Mouse (Mus musculus): ENCODE data around the gene Smyd4. TPM values are rescaled to one million over a fixed set of nuclear protein-coding genes. Genes with fewer than 3 reads are reported as not detected.

The Smyd4 gene
- polyA plus RNA-seq, 1 experiment from 2014 or later = 13.4 TPM

DNA sequence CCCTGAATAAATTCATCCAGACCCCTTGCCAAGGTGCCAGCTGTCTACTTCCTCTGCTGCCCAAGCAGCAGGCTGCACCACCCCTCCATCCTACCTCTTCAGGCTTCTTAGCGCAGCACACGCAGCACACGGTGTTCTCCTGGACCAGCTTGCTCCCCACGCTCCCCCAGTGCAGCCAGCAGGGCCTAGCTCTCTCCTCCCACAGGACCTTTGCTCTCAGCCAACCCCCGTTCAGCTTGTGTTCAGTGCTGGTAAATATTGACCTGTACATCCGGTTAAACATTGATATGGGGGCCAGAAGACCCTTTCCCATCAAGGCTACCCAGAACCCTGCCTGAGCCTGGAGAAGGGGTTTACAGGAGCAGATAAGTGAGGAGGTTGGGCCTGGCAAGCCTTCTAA lies 91.1 kb downstream of the Smyd4 start, which contains the start of gene Serpinf2:
Gene Serpinf2, minus strand, starts transcription at position 229 of the 400 bp plus-strand sequence.
- Histone ChIP-seq H3K4me1 (replicated peaks) (0 out of 2 replicates have a peak, but pooled peaks cover 3% of the 10 kb centered on the region), H3K9ac (no peak within 1 kb of the TSS), H3K27ac (no peak within 1 kb of the TSS), H3K9me3 (replicated peaks) (no peaks in the 10 kb centered on the region), H3K4me3 (no peak within 1 kb of the TSS), H3K4me2 (no peak within 1 kb of the TSS), H3K36me3 (peaks cover 9% of the 10 kb centered on the region; the same call in 1 of the 2 replicates), H3K27me3 (no peaks in the 10 kb centered on the region)
- ATAC-seq (replicated peaks; ENCODE audit: insufficient number of reproducible peaks, insufficient read depth, low FRiP score, low read depth) = no peak
- WGBS = 87% methylated on average over 6 of the region's 6 CpGs

DNA sequence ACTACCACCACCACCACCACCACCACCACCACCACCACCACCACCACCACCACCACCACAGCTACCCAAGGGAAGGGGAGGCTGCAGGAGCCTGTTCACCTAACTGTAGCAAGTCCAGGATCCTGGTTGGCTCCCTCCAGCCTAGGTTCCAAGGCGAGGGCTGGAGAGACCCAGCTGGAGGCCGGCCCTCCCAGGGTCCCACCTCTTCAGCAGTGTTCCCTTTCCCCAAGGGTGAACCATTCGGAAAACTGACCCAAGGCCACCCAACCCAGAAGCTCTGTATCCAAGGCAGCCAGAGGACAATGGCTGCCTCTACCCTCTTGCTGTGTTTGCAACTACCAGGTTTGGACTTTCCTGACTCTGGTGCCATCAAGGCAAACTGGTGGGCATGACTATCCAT lies 91.7 kb downstream of the Smyd4 start:
- Histone ChIP-seq H3K4me2 (no peak overlapping the region), H3K4me1 (replicated peaks) (0 out of 2 replicates have a peak, but pooled peaks cover 3% of the 10 kb centered on the region), H3K27ac (no peak overlapping the region), H3K36me3 (peaks cover 9% of the 10 kb centered on the region; the same call in 1 of the 2 replicates), H3K9me3 (replicated peaks) (no peaks in the 10 kb centered on the region), H3K4me3 (no peak overlapping the region), H3K27me3 (no peaks in the 10 kb centered on the region), H3K9ac (no peak overlapping the region)
- ATAC-seq (replicated peaks; ENCODE audit: insufficient number of reproducible peaks, insufficient read depth, low FRiP score, low read depth) = no peak
- 87% methylated on average over 3 of the region's 3 CpGs for WGBS

DNA sequence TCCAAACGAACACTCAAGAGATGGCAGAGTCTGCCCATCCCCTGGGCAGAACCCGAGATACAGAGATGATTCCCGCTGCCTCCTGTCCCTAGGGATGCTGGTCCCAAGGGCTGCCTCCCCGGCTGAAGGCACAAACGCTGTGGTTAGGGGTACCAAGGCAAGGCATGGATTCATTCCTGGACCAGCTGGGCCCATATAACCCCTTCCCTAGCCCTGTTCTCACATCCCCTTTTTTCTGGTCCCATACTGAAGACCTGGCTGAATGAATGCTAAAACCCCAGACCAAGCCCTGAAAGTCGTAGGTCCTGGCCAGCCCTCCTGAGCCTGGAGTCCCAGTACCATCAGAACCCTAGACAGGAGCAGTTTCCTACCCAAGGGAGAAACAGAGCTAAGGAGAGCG lies 92.8 kb downstream of the Smyd4 start:
- H3K4me3 ChIP-seq = no peak overlapping the region
- WGBS = 82% methylated on average over 7 of the region's 7 CpGs
- H3K27ac ChIP-seq = no peak overlapping the region
- no peak overlapping the region for H3K9ac ChIP-seq
- ATAC-seq (replicated peaks; ENCODE audit: insufficient number of reproducible peaks, insufficient read depth, low FRiP score, low read depth) = no peak
- H3K9me3 ChIP-seq (replicated peaks) = no peaks in the 10 kb centered on the region
- no peak overlapping the region for H3K4me2 ChIP-seq
- H3K36me3 ChIP-seq = peaks cover 9% of the 10 kb centered on the region; the same call in 1 of the 2 replicates
- no peaks in the 10 kb centered on the region for H3K27me3 ChIP-seq
- H3K4me1 ChIP-seq (replicated peaks) = 0 out of 2 replicates have a peak, but pooled peaks cover 3% of the 10 kb centered on the region

DNA sequence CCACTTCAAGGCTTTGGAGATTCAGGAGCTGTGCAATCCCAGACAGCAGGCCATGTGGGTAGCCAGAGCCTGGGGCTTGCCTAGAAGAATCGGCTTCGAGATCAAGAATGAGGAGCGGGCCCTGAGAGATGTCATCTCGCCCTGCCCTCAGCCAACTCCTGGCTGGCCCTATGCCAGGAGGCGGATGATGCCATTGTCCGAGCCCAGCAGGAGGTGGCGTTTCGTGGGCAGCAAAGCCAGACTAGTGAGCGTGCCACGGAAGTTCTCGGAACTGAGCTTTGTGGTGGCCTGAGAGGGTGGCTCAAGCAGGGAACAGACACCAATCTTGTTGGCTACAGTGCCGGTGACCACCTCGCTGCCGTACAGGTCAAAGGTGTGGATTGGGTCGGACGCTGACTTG lies 93.4 kb downstream of the Smyd4 start:
- Histone ChIP-seq H3K4me1 (replicated peaks) (0 out of 2 replicates have a peak, but pooled peaks cover 3% of the 10 kb centered on the region), H3K9ac (no peak overlapping the region), H3K9me3 (replicated peaks) (no peaks in the 10 kb centered on the region), H3K36me3 (peaks cover 11% of the 10 kb centered on the region; the same call in 1 of the 2 replicates), H3K4me3 (no peak overlapping the region), H3K27me3 (no peaks in the 10 kb centered on the region), H3K27ac (no peak overlapping the region), H3K4me2 (no peak overlapping the region)
- 90% methylated on average over 16 of the region's 16 CpGs for WGBS
- no peak for ATAC-seq (replicated peaks; ENCODE audit: insufficient number of reproducible peaks, insufficient read depth, low FRiP score, low read depth)

DNA sequence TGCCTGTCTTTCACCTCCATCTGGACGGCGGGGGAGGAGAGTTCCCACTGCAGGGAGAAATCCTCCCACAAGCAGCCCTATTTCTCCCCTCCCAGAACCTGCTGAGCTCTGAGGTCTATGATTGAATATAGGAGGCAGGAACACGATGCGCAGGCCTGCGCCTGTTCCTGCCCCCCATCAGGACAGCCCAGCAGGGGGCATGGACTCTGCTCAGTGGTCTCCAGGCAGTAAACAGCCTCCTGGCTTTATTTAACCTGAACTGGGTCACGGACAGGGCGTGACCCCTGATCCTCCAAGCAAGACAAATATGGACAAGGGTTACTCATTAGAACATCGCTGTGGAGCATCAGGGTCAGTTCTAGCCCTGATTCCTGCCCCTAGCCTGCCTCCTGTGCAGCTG lies 95.5 kb downstream of the Smyd4 start:
- WGBS = 71% methylated on average over 8 of the region's 8 CpGs
- Histone ChIP-seq H3K9me3 (replicated peaks) (no peaks in the 10 kb centered on the region), H3K4me3 (no peak overlapping the region), H3K36me3 (peaks cover 26% of the 10 kb centered on the region; the same call in 1 of the 2 replicates), H3K4me2 (no peak overlapping the region), H3K9ac (no peak overlapping the region), H3K27me3 (no peaks in the 10 kb centered on the region), H3K4me1 (replicated peaks) (no peaks in the 10 kb centered on the region), H3K27ac (no peak overlapping the region)
- no peak for ATAC-seq (replicated peaks; ENCODE audit: insufficient number of reproducible peaks, insufficient read depth, low FRiP score, low read depth)

DNA sequence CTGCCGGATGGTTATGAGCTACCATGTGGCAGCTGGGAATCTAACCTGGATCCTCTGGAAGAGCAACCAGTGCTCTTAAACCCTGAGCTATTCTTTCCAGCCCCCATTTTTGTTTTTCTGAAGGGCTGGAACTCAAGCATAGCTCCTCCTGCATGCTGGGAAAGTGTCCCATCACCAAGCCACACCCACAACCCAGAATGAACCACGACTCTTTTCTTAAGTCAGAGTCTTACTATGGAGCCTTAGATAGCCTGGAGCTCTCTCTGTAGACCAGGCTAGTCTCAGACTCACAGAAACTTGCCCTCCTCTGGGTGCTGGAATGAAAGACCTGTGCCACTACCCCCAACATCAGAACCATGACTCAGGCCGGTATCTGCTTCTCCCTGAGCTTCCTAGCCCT lies 100.3 kb downstream of the Smyd4 start:
- Histone ChIP-seq H3K9ac (no peak overlapping the region), H3K27ac (no peak overlapping the region), H3K36me3 (peaks cover 17% of the 10 kb centered on the region; the same call in 1 of the 2 replicates), H3K4me3 (no peak overlapping the region), H3K4me2 (no peak overlapping the region), H3K9me3 (replicated peaks) (no peaks in the 10 kb centered on the region), H3K4me1 (replicated peaks) (peaks cover 5% of the 10 kb centered on the region), H3K27me3 (no peaks in the 10 kb centered on the region)
- WGBS = 82% methylated on average over 3 of the region's 3 CpGs
- ATAC-seq (replicated peaks; ENCODE audit: insufficient number of reproducible peaks, insufficient read depth, low FRiP score, low read depth) = no peak

DNA sequence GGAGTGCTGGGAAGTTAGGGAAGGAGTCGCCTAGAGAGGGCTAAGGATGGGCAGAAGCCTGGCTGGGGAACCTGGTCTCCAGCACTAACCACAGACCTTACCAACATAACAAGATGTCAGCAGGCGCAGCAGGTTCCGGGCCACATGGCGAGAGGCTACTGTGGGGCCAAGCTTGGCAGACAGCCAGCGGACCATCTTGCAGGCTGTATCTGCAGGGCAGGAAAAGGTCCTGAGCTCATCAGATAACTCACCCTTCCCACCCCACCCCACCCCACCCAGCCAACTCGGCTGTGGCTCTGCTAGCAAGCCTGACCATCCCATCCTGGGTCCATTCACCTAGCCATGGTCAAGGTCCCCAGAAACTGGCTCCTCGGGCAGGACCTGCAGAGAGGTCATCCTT lies 101.5 kb downstream of the Smyd4 start:
- WGBS = 55% methylated on average over 7 of the region's 7 CpGs
- no peak for ATAC-seq (replicated peaks; ENCODE audit: insufficient number of reproducible peaks, insufficient read depth, low FRiP score, low read depth)
- Histone ChIP-seq H3K4me1 (replicated peaks) (peaks cover 12% of the 10 kb centered on the region), H3K9ac (no peak overlapping the region), H3K36me3 (peaks cover 17% of the 10 kb centered on the region; the same call in 1 of the 2 replicates), H3K27ac (no peak overlapping the region), H3K27me3 (no peaks in the 10 kb centered on the region), H3K4me3 (no peak overlapping the region), H3K9me3 (replicated peaks) (no peaks in the 10 kb centered on the region), H3K4me2 (no peak overlapping the region)

DNA sequence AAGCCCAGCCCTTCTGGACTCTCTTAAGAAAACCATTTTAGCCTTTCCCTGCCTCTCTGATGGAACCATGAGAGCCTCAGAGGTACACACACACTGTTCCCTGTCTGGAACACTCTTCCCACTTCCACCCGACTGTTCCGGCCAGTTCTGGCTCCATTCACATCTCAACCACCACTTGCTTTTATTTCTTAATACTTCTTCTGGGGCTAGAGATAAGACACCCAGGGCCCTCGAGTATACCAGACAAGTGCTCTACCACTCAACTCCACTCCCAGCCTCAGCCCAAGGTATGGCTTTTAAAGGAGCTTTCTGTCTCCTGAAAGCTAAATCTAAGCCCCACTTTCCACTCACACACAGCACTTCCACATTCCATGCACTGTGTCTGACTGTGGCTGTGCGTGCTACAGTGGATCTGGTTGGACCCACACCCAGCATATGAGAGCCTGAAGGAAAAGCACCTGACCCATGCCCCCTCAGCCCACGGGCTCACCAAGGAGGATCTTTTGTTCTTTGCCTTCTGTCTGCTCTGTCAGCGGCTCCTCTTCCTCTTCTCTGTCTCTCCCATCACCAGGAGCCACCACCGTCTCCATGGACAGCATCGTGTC lies 102.2 kb downstream of the Smyd4 start:
- WGBS = 74% methylated on average over 8 of the region's 8 CpGs
- no peaks in the 10 kb centered on the region for H3K27me3 ChIP-seq
- ATAC-seq (replicated peaks; ENCODE audit: insufficient number of reproducible peaks, insufficient read depth, low FRiP score, low read depth) = no peak
- no peak overlapping the region for H3K9ac ChIP-seq
- H3K36me3 ChIP-seq = peaks cover 17% of the 10 kb centered on the region; the same call in 1 of the 2 replicates
- no peaks in the 10 kb centered on the region for H3K9me3 ChIP-seq (replicated peaks)
- no peak overlapping the region for H3K4me2 ChIP-seq
- H3K4me3 ChIP-seq = no peak overlapping the region
- H3K27ac ChIP-seq = no peak overlapping the region
- peaks cover 19% of the 10 kb centered on the region for H3K4me1 ChIP-seq (replicated peaks)

DNA sequence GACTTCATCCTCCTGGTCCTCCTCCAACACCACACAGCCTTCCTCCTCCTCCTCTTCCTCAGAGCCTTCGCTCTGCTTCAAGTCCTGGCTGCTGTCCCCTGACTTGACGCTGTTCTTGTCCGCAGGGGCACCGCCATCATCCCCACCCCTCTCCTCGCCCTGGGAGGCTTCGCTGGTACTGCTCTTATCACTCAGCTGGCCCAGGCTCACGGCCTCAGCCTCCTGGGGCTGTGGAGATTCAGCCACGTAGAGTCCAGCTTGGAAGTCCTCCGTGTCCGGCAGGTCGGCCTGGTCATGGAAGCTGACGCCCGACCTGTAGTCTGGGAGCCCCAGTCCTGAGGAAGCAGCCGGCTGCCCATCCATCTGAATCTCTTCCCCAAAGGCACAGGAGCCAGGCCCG lies 102.7 kb downstream of the Smyd4 start:
- Histone ChIP-seq H3K4me3 (no peak overlapping the region), H3K9ac (no peak overlapping the region), H3K27ac (no peak overlapping the region), H3K4me1 (replicated peaks) (peaks cover 19% of the 10 kb centered on the region), H3K27me3 (no peaks in the 10 kb centered on the region), H3K9me3 (replicated peaks) (no peaks in the 10 kb centered on the region), H3K36me3 (peaks cover 17% of the 10 kb centered on the region; the same call in 1 of the 2 replicates), H3K4me2 (no peak overlapping the region)
- ATAC-seq (replicated peaks; ENCODE audit: insufficient number of reproducible peaks, insufficient read depth, low FRiP score, low read depth) = no peak
- 72% methylated on average over 15 of the region's 15 CpGs for WGBS

DNA sequence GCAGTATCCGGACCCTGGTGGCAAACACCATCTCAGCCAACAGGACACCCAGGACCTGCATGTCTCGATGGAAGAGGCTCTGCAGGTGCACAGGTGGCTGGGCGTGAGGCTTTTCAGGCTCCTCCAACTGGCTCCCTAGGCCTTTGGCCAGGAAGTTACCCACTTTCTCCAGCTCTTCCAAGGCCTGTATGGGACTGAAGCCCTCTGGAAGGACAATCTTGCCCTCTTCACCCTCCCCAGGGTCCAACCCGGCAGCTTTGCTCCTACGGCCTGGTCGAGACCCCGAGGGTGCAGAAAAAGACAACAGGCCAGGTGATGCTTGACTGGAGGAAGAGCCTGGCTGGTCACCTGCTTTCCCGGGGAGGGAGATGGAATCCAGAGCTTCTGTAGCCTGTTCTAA lies 103.8 kb downstream of the Smyd4 start:
- Histone ChIP-seq H3K27ac (no peak overlapping the region), H3K4me1 (replicated peaks) (peaks cover 19% of the 10 kb centered on the region), H3K4me2 (no peak overlapping the region), H3K9ac (no peak overlapping the region), H3K9me3 (replicated peaks) (no peaks in the 10 kb centered on the region), H3K36me3 (peaks cover 11% of the 10 kb centered on the region; the same call in 1 of the 2 replicates), H3K27me3 (no peaks in the 10 kb centered on the region), H3K4me3 (no peak overlapping the region)
- no peak for ATAC-seq (replicated peaks; ENCODE audit: insufficient number of reproducible peaks, insufficient read depth, low FRiP score, low read depth)
- WGBS = 92% methylated on average over 8 of the region's 8 CpGs

DNA sequence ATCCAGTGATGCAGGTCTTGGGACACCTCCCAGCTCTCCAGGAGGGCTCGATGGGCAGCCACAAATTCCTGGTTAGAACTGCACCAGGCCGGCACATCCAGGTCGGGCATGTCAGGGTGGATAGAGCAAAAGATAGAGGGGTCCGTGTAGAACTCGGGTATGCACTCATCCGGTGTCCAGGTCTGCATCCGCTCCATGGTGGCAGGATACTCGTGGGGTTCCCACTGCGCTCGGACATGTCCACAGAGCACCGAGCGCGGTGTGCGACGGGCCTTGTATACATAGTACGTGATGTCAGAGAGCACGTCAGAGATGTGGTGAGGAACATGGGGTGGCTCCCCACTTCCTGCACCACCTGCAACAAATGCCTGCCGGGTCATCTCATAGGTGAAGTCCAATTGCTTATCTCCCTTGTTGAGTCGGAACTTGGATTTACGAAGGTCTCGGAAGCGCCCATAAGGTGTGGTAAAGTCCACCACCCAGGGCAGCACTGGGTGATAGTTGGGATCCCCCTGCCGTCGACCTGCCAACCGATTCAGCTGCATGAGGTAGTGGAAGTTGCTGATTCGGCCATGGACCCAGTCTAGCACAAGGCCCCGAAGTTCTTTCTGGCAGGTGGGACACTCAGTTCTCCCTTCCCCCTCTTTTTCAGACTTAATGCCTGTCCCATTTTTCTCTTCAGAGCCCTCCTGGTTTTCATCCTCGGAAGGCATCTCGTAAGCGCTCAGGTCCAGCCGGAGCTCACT lies 104.8 kb downstream of the Smyd4 start:
- H3K9me3 ChIP-seq (replicated peaks) = no peaks in the 10 kb centered on the region
- no peak overlapping the region for H3K4me3 ChIP-seq
- H3K4me1 ChIP-seq (replicated peaks) = peaks cover 20% of the 10 kb centered on the region
- H3K27ac ChIP-seq = no peak overlapping the region
- no peak overlapping the region for H3K9ac ChIP-seq
- peak overlapping the region; percentile 97; the same call in 1 of the 2 replicates for H3K4me2 ChIP-seq
- 89% methylated on average over 31 of the region's 31 CpGs for WGBS
- ATAC-seq (replicated peaks; ENCODE audit: insufficient number of reproducible peaks, insufficient read depth, low FRiP score, low read depth) = no peak
- H3K27me3 ChIP-seq = no peaks in the 10 kb centered on the region
- peaks cover 2% of the 10 kb centered on the region; the same call in 1 of the 2 replicates for H3K36me3 ChIP-seq
